Mouse (Mus musculus) liver, postnatal 0 days (tissue): ENCODE measurements around the gene Plekha7.

Experiments used
- CTCF ChIP-seq: sonication (generic); IDR thresholded peaks from 2 replicates; pipeline ENCODE4 v1.5.1; 2016; ENCODE audit warnings: antibody characterized with exemption, low read depth
- EP300 ChIP-seq: IDR thresholded peaks from 2 replicates; pipeline ENCODE4 v1.6.1; 2016; ENCODE audit warnings: antibody characterized with exemption, low read depth, mild to moderate bottlenecking

DNA sequence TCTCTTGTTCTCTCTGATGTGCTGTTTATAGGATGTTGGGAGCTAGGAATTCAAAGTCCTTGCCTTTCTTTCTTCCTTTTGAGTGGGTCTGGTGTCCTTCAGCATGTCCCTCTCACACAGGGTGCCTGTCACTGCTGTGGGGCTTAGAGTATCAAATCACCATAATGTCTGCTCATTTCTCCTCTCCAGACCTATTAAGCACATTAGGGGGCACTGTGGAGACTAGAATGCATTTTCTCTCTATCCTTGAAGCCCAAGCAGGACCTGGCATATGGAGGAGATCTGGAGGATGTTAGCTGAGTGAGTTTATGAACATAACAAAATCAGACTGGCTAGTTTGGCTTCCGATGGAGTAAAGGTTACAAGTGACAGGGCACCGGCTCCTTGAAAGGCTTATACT, 161.1 kb downstream of the Plekha7 start:
- no peak for TF ChIP-seq CTCF
- no peak for TF ChIP-seq EP300
